Mouse (Mus musculus) olfactory bulb, adult 2 months (tissue): Measurements from ENCODE around the gene Kremen1. TPM values are rescaled to one million over a fixed set of nuclear protein-coding genes. Genes with fewer than 3 reads are reported as not detected.

Experiments
- H3K27ac ChIP-seq: fragments of 200-500 bp; 2 replicates; pipeline ENCODE4 v1.5.1; 2012; ENCODE audit warnings: low read depth, low read length; ENCODE audit not compliant: insufficient read depth
- H3K4me1 ChIP-seq: fragments of 200-500 bp; 2 replicates; pipeline ENCODE4 v1.6.1; 2012; ENCODE audit warnings: low read length; ENCODE audit not compliant: control insufficient read depth, insufficient read depth
- H3K4me3 ChIP-seq: fragments of 200-500 bp; 2 replicates; pipeline ENCODE4 v1.5.1; 2012; ENCODE audit warnings: mild to moderate bottlenecking, low read depth, low read length, moderate library complexity; ENCODE audit not compliant: insufficient read depth
- CTCF ChIP-seq: fragments of 200-500 bp; IDR thresholded peaks from 2 replicates; pipeline ENCODE4 v1.5.1; 2012; ENCODE audit warnings: low read depth, mild to moderate bottlenecking, low read length, moderate library complexity; ENCODE audit not compliant: insufficient read depth
- POLR2A ChIP-seq: fragments of 200-500 bp; IDR thresholded peaks from 2 replicates; pipeline ENCODE4 v1.6.1; 2012; ENCODE audit warnings: mild to moderate bottlenecking, low read depth, low read length, moderate library complexity; ENCODE audit not compliant: insufficient read depth
- WGBS: fragments of 180-500 bp; shearing (Covaris S2); methylation state at CpG from one replicate; pipeline ENCODE4 v1.1.7; 2018; 5-methylcytosine and 5-hydroxymethylcytosine counted together
- polyA plus RNA-seq: library from polyadenylated mRNA; stranded (reverse); fragments of >200 nt; gene quantifications from 2 replicates; pipeline ENCODE4 v1.2.4, GENCODE M21; 2012; ENCODE audit warnings: low replicate concordance; ENCODE audit not compliant: missing spikeins, insufficient read depth, insufficient read length

The Kremen1 gene
- polyA plus RNA-seq, 1 experiment, result not detected

GRCm38 (mm10) chr11:5271274-5272065 lies 10.1 kb upstream of the Kremen1 start:
- Histone ChIP-seq H3K27ac (no peak overlapping the region), H3K4me3 (no peak overlapping the region)
- WGBS, result 54% methylated on average over 9 of the region's 9 CpGs

GRCm38 (mm10) chr11:5269846-5270461 lies 8.6 kb upstream of the Kremen1 start:
- TF ChIP-seq POLR2A, result no peak
- no peak for TF ChIP-seq CTCF
- 90% methylated on average over 8 of the region's 8 CpGs for WGBS
- H3K4me3 ChIP-seq, result no peak overlapping the region
- H3K4me1 ChIP-seq, result peaks cover 12% of the 10 kb centered on the region
- no peak overlapping the region for H3K27ac ChIP-seq

More at GRCm38 (mm10) chr11:5271274-5272065, 10.1 kb upstream of the Kremen1 start:
- peaks cover 15% of the 10 kb centered on the region for H3K4me1 ChIP-seq
- TF ChIP-seq POLR2A (no peak), CTCF (no peak)

GRCm38 (mm10) chr11:5265764-5266163 lies 4.4 kb upstream of the Kremen1 start:
- Histone ChIP-seq H3K4me1 (peaks cover 14% of the 10 kb centered on the region), H3K27ac (no peak overlapping the region), H3K4me3 (no peak overlapping the region)
- no peak for TF ChIP-seq POLR2A
- no peak for TF ChIP-seq CTCF
- 87% methylated on average over 8 of the region's 8 CpGs for WGBS

- H3K27ac ChIP-seq, result no peak overlapping the region
- 79% methylated on average over 26 of the region's 26 CpGs for WGBS
- H3K4me1 ChIP-seq, result peaks cover 14% of the 10 kb centered on the region
- TF ChIP-seq CTCF (no peak), POLR2A (no peak)
- H3K4me3 ChIP-seq, result no peak overlapping the region
Measured at GRCm38 (mm10) chr11:5263078-5263730, 1.8 kb upstream of the Kremen1 start.

- TF ChIP-seq POLR2A, result no peak
- no peak for TF ChIP-seq CTCF
- Histone ChIP-seq H3K4me1 (peaks cover 23% of the 10 kb centered on the region), H3K27ac (no peak overlapping the region), H3K4me3 (peak overlapping the region; percentile 95)
- under 1% methylated on average over 42 of the region's 42 CpGs for WGBS
Measured at GRCm38 (mm10) chr11:5260942-5261459, 357 bp downstream of the Kremen1 start.

GRCm38 (mm10) chr11:5259944-5260598 lies 1.3 kb downstream of the Kremen1 start:
- 32% methylated on average over 10 of the region's 10 CpGs for WGBS

GRCm38 (mm10) chr11:5258036-5258435 lies 3.3 kb downstream of the Kremen1 start:
- TF ChIP-seq POLR2A (no peak), CTCF (no peak)
- H3K4me1 ChIP-seq, result peaks cover 26% of the 10 kb centered on the region
- 97% methylated on average over 6 of the region's 6 CpGs for WGBS
- H3K27ac ChIP-seq, result no peak overlapping the region
- H3K4me3 ChIP-seq, result no peak overlapping the region

More at GRCm38 (mm10) chr11:5259944-5260598, 1.3 kb downstream of the Kremen1 start:
- no peak overlapping the region for H3K27ac ChIP-seq
- H3K4me3 ChIP-seq, result peak overlapping the region; percentile 7; the same call in 1 of the 2 replicates
- peaks cover 29% of the 10 kb centered on the region for H3K4me1 ChIP-seq
- no peak for TF ChIP-seq POLR2A
- TF ChIP-seq CTCF, result no peak

GRCm38 (mm10) chr11:5257151-5257862 lies 4.1 kb downstream of the Kremen1 start:
- WGBS, result 80% methylated on average over 13 of the region's 13 CpGs
- Histone ChIP-seq H3K27ac (no peak overlapping the region), H3K4me3 (no peak overlapping the region), H3K4me1 (peaks cover 24% of the 10 kb centered on the region)
- no peak for TF ChIP-seq POLR2A
- TF ChIP-seq CTCF, result no peak
